Mouse (Mus musculus): ENCODE results near the gene Eif4g3.
A peak's percentile ranks its signal among the peaks of the same experiment; 100 is the strongest.

The Eif4g3 gene

GRCm38 (mm10) chr4:138164860-138165259 lies 172.0 kb downstream of the Eif4g3 start:
- DNase-seq = no peak

DNA sequence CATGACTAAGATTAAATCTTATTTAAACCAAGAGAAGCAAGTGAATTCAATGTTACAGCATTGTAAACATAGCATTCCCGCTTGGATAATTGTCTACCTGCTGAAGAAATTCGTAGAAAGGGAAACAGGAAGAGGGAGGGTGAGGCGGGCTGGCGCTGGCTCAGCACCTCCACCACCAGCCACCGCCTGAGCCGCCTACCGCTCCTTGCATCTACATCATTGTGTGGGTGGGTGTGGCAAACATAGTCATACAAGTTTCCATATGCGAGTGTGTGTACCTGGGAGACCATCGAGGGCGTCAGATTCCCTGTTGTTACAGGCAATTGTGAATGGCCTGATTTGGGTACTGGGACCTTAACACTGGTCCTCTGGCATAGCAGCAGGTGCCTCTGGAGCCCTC lies 173.7 kb downstream of the Eif4g3 start:
- no peak for DNase-seq

GRCm38 (mm10) chr4:138168162-138168561 lies 175.3 kb downstream of the Eif4g3 start:
- DNase-seq = no peak

DNA sequence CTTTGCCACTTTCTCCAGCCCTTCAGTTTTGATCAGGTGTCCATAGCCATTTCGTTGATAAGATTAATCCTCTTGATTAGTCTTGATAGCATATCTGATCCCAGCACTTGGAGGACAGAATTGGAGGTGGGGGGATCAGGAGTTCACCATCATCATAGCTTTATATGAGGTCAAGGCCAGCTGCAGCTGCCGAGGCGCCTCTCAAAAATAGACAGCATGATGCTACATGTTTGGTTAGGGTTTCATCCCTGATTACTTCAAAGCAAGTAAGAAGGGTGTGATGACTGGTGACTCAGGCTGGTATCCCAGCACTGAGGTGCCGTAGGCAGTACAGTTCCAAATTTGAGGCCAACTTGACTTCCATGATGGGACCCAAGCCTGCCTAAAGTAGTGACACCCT lies 176.6 kb downstream of the Eif4g3 start:
- DNase-seq = no peak

- no peak for DNase-seq
Observed at GRCm38 (mm10) chr4:138172686-138173085, 179.9 kb downstream of the Eif4g3 start.

GRCm38 (mm10) chr4:138179391-138179790 lies 186.6 kb downstream of the Eif4g3 start:
- no peak for DNase-seq

DNA sequence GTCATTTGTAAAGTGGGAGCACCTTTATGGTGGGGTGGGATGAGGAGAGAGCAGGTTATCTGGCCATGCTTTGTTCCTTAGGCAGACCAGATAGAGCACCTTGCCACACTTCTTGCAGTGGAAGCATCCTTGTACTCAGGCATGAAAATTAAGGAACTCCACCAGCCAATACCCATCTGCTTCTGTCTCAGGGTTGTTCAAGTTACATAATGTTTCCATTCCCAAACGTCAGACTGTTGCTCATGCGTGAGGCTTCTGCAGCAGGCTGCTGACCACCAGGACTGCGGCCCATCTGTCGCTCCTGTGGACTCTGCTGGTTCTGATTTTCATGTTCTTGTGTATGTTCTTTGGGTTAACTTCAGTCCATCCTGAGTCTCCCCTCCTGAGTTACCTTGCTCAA lies 187.9 kb downstream of the Eif4g3 start:
- DNase-seq = no peak

DNA sequence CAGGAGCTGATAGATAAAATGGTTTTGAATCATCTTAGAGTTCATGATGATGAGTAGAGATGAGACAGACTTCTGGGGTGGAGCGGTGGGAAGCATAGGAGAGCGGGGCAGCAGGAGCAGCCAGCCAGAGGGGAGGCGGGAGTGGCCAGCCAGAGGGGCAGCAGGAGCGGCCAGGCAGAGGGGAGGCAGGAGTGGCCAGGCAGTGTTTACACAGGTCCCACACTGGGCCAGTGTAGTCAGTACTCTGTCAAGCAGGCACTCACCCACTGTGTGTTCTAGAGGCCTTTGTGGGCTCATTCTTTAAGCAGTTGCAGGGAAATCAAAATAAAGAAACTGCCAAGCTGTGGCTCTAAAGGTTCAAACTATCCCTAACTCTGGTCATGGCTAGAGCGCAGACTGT lies 191.2 kb downstream of the Eif4g3 start:
- DNase-seq = no peak

- DNase-seq = no peak
Observed at GRCm38 (mm10) chr4:138184573-138184981, 191.8 kb downstream of the Eif4g3 start.

DNA sequence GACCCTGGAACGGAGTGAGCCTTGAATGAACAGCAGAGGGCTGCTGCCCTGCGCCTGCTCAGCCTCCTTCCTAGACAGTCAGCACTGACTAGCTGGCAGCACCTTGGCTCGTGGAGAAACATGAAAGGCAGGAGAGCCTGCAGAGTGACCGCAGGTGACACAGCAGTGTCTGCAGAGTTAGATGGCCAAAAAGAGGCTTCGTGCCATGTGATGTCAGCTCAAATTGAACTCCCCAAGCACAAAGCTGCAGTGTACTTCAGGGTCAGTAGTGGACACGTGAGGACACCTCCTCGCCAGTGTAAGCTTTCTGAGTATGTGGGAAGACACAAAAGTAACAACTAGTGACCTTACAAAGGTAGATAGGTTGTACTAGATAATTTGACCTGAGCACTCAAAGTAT lies 193.1 kb downstream of the Eif4g3 start:
- no peak for DNase-seq

- DNase-seq = no peak
Observed at GRCm38 (mm10) chr4:138187995-138188394, 195.2 kb downstream of the Eif4g3 start.

DNA sequence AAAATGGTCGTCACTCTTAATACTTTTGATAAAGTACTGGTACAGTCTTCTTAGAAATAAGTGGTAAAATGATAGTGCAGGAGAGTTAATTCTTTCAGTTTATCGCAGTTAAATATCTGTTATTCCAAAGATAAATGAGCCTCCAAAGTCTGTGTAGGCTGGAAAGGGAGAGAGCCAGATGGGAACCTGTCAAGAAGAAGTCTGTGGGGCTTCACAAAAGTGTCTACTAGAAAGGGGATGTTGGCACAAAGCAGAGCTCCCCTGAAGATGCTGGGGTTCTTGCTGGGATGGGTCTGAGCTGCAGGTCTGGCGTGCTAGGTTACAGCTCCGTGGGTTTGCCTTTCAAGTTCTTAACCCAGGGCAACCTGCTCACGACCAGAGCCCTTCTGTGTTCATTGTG lies 199.7 kb downstream of the Eif4g3 start:
- DNase-seq = no peak

GRCm38 (mm10) chr4:138200769-138201168 lies 207.9 kb downstream of the Eif4g3 start:
- DNase-seq = no peak

DNA sequence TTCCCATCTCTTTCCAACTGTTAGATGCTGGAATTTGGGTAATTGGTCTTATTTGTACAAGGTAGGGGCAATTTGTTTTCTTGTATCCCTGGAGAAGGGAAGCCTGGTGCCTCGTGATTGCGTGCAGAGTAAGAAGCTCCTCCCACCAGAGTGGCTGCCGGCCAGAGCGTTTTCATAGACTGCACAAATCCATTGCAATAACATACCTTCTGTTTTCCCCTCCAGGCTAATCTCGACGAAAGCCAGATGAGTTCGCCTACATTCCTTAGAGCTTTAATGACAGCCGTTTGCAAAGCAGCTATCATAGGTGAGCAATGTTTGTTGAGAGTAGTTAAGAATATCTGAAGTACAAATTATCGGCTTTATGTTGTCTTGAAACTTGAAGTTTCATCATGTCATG lies 208.9 kb downstream of the Eif4g3 start:
- DNase-seq = no peak

DNA sequence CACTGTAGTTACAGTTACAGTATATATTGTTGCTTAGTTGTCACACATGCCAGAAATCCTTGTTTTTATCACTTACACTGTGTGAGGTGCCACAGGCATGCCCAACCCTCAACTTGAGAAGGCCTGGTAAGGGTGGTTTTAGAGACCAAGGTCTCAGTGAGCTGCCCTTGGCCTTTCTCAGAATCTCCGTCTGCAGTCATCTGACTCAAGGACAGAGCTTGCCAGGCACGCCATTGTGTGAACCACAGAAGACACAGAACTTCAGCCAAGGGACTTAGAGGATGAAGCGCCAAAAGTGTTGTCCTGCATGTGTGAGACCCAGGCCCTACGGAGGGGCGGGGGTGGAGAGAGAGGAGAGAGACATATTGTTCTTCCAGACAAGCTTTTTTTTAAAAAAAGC lies 217.3 kb downstream of the Eif4g3 start:
- DNase-seq = no peak

DNA sequence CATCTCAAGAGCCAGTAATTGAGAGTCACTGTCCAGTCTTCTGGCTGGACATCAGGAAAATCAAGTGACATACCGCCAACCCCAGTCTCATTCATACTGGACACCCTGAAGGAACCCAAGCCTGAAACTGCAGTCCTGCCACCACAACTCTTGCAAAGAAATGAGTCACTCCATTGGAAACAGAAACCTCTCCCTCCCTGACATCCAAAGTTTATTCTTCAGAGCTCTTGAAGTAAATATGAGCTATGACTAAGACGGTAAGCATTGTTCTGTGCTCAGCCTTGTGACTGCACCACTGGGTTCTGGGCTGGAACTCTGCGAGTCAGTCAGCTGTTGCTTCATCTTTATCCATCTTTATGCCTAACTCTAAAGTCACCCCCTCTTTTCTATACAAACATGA lies 221.0 kb downstream of the Eif4g3 start:
- no peak for DNase-seq

DNA sequence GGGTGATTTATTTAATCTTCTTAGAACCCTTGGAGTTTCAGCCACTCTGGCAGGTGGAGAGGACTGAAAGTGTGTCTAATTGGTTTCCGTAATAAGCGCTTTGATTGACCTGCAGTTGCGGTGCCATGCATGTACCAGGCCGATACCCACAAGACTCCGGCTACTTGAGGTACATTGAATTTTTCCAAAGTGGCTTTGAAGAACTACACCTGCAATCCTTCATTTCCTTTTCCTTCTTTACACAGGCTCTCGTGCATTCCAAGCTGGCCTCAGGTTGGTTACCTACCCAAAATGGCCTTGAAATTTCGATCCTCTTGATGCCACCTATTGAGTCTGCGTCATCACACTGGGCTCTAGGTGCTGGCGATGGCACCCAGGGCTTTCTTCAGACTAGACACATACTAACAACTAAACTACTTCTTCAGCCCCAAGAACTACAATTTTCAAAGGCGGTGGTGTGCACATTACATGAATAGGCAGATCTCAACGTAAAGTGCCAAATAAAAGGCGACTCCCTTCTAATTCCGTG lies 222.9 kb downstream of the Eif4g3 start:
- DNase-seq = peak in 1 of 2 experiments; percentile 37

DNA sequence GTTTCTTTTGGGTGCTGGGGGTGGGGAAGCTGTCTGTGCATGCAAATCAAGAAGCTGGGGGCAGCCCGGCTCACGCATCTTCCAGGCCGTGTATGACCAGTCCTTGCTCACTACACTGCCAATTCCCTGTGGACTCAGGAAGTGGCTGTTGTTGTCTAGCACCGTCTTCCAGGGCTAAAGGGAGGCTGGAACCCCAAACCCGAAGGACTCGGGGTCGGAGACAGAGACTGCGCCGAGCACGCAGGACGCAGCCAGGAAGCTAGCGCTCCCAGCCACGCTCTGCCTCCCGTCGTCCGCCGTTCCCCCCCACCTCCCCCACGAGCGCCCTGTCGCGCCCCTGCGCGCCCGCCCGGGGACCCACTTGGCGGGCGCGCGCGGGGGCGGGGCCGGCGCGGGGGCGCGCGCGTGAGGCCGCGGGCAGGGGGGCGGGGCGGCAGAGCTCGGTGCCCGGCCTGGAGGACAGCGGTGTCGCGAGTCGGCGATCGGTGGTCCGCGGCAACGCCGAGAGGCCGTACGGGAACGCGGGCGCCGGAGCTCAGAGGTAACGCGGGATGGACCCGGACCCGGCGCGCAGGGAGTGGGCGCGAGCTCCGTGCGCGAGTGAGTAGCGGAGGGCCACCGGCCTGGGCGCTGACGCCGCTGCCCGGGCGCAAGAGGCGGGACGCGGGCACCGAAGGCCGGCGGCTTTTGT lies 223.5 kb downstream of the Eif4g3 start, which contains the start of gene Hp1bp3:
Gene Hp1bp3 (plus strand): TSS at position 97 of the 691 bp plus-strand sequence.
- peak; percentile 77 to 84 for DNase-seq

DNA sequence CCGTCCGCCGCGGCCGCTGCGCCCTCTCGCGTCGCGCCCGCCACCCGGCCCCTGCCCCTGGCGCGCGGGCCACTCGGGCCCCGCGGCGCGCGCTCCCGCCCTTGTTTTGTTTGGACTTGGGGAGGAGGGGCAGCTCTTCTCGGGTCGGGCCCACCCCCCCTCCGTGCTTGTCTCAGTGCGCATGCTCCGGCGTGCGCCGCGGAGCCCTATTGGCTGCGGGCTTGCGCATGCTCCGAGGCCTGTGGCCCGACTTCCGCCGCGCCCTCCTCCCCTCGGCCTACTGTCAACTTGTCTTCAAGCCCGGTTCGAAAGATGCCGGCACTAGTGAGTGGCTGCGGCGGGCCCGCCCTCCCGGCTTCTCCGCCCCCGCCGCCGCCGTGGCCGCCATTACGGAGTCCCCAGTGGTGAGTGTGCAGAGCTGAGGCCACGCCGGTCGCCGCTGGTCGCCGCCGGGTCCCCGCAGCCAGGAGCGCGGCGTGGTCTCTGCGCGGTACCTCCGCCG lies 224.1 kb downstream of the Eif4g3 start:
- DNase-seq = peak; percentile 98

DNA sequence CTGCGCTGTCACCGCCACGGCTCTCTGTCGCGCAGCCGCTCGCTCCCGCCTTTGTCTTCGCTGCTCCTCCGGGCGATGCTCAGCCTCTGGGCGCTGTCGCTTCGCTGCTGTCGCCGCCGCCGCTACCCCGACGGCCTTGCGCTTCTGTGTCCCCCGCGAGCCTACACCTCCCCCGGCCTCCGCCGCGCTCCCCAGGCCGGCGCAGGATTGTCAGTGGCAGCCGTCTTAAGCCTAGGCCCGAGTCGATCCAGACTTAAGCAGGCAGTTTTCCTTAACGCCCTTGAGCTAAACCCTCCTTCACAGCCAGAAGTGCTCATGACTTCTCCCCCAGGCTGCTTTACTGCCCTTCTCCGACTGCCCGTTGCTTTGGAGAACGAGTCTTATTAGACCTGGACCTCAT lies 224.6 kb downstream of the Eif4g3 start:
- no peak for DNase-seq

- no peak for DNase-seq
Observed at GRCm38 (mm10) chr4:138217951-138218685, 225.3 kb downstream of the Eif4g3 start.

- DNase-seq = no peak
Observed at GRCm38 (mm10) chr4:138219331-138219730, 226.5 kb downstream of the Eif4g3 start.

DNA sequence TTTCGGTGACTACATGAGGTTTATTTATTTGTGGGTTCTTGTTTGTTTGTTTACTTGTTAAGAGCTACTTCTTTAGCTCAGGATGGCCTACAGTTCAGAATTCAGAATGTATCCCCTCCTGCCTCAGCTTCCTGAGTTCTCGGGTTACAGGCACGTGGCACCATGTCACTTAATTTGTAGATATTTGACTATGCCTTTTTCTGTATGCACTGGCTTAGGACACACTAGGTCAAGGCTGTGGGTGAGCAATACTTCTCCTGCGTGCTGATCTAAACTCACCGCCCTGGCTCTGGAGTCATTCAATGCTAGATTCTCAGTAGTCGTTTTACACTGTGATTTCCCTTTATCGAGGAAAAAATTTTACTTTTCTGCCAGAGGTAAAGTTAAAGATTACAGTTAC lies 227.9 kb downstream of the Eif4g3 start:
- no peak for DNase-seq

DNA sequence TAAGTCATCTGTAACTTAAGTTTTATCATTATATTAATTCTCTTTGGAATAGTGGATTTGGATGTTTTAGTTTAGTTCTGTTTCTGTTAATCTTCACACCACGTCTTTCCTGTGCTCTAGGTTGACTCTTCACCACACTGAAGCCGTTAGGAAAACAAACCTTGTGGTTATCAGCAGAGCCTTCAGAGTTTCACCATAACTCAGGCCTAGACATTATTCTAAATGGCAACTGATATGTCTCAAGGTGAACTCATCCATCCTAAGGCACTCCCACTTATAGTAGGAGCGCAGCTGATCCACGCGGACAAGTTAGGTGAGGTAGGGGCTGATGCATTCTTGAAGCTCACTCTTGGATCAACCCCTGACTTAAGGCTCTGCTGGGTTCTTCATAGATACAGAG lies 228.6 kb downstream of the Eif4g3 start:
- DNase-seq = no peak
